Mouse (Mus musculus) heart, postnatal 25 days (tissue): ENCODE results near the gene Myo1d. TPM values are rescaled to one million over a fixed set of nuclear protein-coding genes. Genes with fewer than 3 reads are reported as not detected.

ENCODE experiments used
- DNase-seq: peaks from one replicate; pipeline ENCODE4 v3.0.0; 2022; ENCODE audit warnings: low spot score
- intact Hi-C: fragments of 180-260 bp; cut with DNase I; formaldehyde crosslinking; loops from one replicate; pipeline ENCODE4 v1.15.1; 2025
- total RNA-seq, 2 experiments: library from RNA; stranded (reverse); gene quantifications; 2 replicates each; pipeline ENCODE4 v1.2.3; 2021

Gene Myo1d
- total RNA-seq, 2 experiments from 2014 or later: 8.7 to 10.9 TPM

GRCm38 (mm10) chr11:80784294-80784743 is 4.5 kb upstream of the Myo1d start:
- DNase-seq: no peak

GRCm38 (mm10) chr11:80783460-80783859 is 3.6 kb upstream of the Myo1d start:
- intact Hi-C loops: no loop called here
- DNase-seq: no peak

More at GRCm38 (mm10) chr11:80784294-80784743, 4.5 kb upstream of the Myo1d start:
- intact Hi-C loops: no loop called here

- intact Hi-C loops: loop anchor here (1.0 to 2.0 kb wide), 2 partner anchors 35 to 85 kb away; no protein-coding TSS in a partner anchor
- no peak for DNase-seq
Observed at GRCm38 (mm10) chr11:80781535-80781934, 1.7 kb upstream of the Myo1d start.

- DNase-seq: no peak
- intact Hi-C loops: no loop called here
Observed at GRCm38 (mm10) chr11:80778916-80779526, 804 bp downstream of the Myo1d start.

GRCm38 (mm10) chr11:80778157-80778556 is 1.7 kb downstream of the Myo1d start:
- no peak for DNase-seq
- intact Hi-C loops: no loop called here

GRCm38 (mm10) chr11:80777708-80778107 is 2.1 kb downstream of the Myo1d start:
- DNase-seq: no peak
- intact Hi-C loops: no loop called here

- DNase-seq: no peak
- intact Hi-C loops: no loop called here
Observed at GRCm38 (mm10) chr11:80775535-80775934, 4.3 kb downstream of the Myo1d start.

- intact Hi-C loops: no loop called here
- DNase-seq: no peak
Observed at GRCm38 (mm10) chr11:80772595-80773210, 7.1 kb downstream of the Myo1d start.

GRCm38 (mm10) chr11:80771596-80772250 is 8.1 kb downstream of the Myo1d start:
- no peak for DNase-seq
- intact Hi-C loops: no loop called here

GRCm38 (mm10) chr11:80771186-80771585 is 8.6 kb downstream of the Myo1d start:
- intact Hi-C loops: no loop called here
- DNase-seq: no peak

GRCm38 (mm10) chr11:80767320-80767617 is 12.6 kb downstream of the Myo1d start:
- intact Hi-C loops: no loop called here
- no peak for DNase-seq

- intact Hi-C loops: no loop called here
- DNase-seq: no peak
Observed at GRCm38 (mm10) chr11:80766472-80767319, 13.1 kb downstream of the Myo1d start.

GRCm38 (mm10) chr11:80766068-80766467 is 13.8 kb downstream of the Myo1d start:
- DNase-seq: no peak
- intact Hi-C loops: no loop called here

- intact Hi-C loops: no loop called here
- DNase-seq: no peak
Observed at GRCm38 (mm10) chr11:80762066-80762465, 17.8 kb downstream of the Myo1d start.

- intact Hi-C loops: no loop called here
- no peak for DNase-seq
Observed at GRCm38 (mm10) chr11:80761285-80761974, 18.4 kb downstream of the Myo1d start.

- no peak for DNase-seq
- intact Hi-C loops: no loop called here
Observed at GRCm38 (mm10) chr11:80759023-80759422, 20.8 kb downstream of the Myo1d start.

- intact Hi-C loops: no loop called here
- no peak for DNase-seq
Observed at GRCm38 (mm10) chr11:80754201-80754600, 25.6 kb downstream of the Myo1d start.

- intact Hi-C loops: no loop called here
- DNase-seq: no peak
Observed at GRCm38 (mm10) chr11:80751168-80751567, 28.7 kb downstream of the Myo1d start.

GRCm38 (mm10) chr11:80749187-80749586 is 30.6 kb downstream of the Myo1d start:
- intact Hi-C loops: no loop called here
- DNase-seq: no peak

GRCm38 (mm10) chr11:80745426-80745825 is 34.4 kb downstream of the Myo1d start:
- no peak for DNase-seq

More at GRCm38 (mm10) chr11:80745426-80745825, 34.4 kb downstream of the Myo1d start:
- intact Hi-C loops: no loop called here
